Mouse (Mus musculus): ENCODE measurements around the gene Snapin.

- TF ChIP-seq MAX (IDR thresholded peaks at IDR 0.05; ENCODE audit: low read length) (no peak), CTCF (conservative IDR thresholded peaks at IDR 0.05 in 1 of 2, IDR thresholded peaks at IDR 0.05 in 1 of 2; ENCODE audit: low read depth in 2 of 2, low read length in 2 of 2) (no peak), BHLHE40 (IDR thresholded peaks at IDR 0.05; ENCODE audit: low read depth, low read length) (no peak), USF1 (IDR thresholded peaks at IDR 0.05; ENCODE audit: low read depth, low read length) (no peak), POLR2A (IDR thresholded peaks at IDR 0.05; ENCODE audit: low read depth, low read length) (no peak), ZC3H11A (IDR thresholded peaks at IDR 0.05; ENCODE audit: low read depth, low read length) (no peak), EP300 (IDR thresholded peaks at IDR 0.05; ENCODE audit: low read length) (no peak), E2F4 (IDR thresholded peaks at IDR 0.05; ENCODE audit: insufficient replicate concordance, low read depth, low read length) (no peak), RCOR1 (conservative IDR thresholded peaks at IDR 0.05; ENCODE audit: low read depth, low read length) (no peak), USF2 (conservative IDR thresholded peaks at IDR 0.05; ENCODE audit: low read depth, low read length) (no peak)
Observed at GRCm38 (mm10) chr3:90448626-90449025, 42.2 kb downstream of the Snapin start.
